Mouse (Mus musculus): ENCODE results near the gene Srp54b.
A peak's percentile ranks its signal among the peaks of the same experiment; 100 is the strongest.
"Not testable (repeated sequence)": the region's sequence is repeated elsewhere in the genome, so short reads cannot be mapped to it uniquely, and the experiment has no call there.

The Srp54b gene

DNA sequence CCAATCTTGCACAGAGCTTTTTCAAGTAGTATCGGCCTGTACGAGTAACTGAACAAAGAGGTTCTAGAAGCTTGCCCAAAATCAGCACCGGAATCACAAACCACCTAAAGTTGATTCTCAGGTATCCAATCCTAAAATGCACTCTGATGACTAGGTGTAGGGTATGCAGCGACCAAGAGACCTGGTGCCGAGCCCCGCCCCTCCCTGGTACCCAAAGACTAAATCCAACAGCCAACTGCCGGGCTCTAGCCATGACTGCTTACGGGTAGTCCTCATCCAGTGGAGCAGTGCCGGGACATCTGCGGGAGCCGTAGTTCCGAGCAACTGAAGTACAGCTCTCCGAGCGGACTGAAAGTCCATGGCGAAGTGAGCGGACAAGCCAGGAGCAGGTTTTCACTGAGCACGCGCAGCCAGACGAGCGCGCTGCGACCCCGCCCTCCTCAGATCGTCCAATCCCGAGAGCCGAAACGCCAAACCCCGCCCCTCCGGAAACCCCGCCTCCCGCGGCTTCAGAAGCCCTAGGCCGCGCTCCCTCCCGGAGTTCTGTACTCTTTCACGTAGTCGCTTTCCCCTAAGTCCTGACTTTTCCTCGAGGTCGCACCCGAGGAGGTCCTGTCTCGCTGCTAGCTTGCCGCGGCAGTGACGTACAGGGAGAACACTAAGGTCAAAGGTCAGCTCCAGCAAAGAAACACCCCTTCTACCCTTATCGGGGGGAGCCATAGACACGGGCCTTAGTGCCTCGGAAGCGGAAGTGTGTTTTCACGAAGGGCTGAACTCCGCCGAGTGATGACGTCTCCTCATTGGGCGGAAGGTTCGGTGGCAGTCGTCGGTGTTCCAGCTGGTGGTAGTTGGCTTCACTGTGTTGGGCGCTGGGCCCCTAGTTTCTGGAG lies at the start of gene Srp54b:
Gene Srp54b (plus strand): TSS at position 546 of the 890 bp plus-strand sequence.
- DNase-seq: not testable (repeated sequence)

DNA sequence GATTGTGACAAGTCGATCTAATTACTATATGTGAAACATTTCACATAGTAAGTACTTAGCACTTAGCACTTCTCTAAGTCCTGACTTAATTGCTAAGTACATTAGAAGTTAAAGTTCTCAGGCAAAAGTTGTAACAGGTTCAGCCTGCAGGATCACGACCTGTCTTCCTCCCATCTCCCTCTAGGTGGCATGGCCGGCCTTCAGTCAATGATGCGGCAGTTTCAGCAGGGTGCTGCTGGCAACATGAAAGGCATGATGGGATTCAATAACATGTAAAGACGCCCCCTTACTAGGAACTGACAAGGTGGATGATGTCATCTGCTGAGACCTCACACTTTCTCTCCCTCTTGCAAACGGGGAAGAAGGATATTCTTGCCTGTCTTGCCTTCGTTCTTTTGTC lies 42.3 kb upstream of the Srp54b start:
- not testable (repeated sequence) for DNase-seq

DNA sequence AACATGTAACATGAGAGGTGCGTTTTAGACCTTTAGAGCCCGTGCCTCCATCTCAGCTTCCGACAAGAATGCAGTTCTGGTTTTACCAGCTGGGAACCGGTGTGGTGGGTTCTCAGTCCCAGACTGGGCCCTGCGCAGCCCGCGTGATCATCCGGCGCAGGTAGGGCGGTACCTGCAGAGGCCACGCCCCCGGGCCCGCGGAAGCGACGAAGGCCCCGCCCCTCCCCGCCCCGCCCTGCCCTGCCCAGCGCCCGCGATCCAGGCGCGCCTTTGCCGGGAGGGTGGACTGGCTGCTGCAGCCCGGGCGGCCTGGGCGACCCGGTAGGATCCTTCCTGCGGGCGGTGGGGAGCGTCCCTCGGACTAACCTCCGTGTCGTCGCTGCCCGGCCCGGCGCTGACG lies 30.7 kb upstream of the Srp54b start, which contains the start of gene Fam177a:
Gene Fam177a (plus strand): TSS at position 228 of the 400 bp plus-strand sequence.
- DNase-seq: not testable (repeated sequence)

DNA sequence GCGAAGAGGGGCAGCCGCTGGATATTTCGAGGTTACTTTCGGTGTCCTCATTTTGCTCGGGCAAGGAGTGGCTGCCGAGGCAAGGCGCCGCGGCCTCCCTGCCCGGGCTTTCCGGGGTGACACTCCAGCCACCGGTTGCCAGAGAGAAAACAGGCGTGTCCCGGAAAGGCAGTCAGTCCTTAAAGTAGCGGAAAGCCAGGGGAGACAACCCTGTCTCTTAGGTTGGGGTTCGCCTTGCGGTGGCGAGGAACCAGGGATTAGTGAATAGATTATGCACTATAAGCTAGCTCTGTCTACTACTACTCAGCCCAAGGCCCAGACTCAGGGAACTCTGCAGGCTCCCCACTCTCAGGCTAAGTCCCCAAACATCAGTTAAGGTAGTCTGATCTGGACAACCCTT lies 30.2 kb upstream of the Srp54b start:
- DNase-seq: not testable (repeated sequence)

GRCm38 (mm10) chr12:55135540-55135939 lies 19.4 kb upstream of the Srp54b start:
- not testable (repeated sequence) for DNase-seq

DNA sequence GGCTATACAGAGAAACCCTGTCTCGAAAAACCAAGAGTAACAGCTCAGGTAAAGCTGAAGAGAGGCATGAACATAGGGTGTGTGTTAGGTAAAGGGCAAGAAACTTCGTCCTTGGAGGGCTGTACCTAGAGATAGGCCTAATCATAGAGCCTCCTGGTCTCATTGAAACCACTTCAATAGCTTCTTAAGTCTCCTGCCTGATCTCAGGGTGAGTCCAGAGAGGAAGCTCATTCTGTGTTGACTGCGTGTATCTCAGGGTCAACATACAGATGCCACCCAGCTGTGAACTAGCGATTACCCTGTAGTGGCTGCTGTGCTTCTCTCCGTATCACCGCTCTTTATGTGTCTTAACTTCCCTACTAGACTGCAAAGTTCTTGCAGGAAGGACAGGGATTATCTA lies 17.0 kb upstream of the Srp54b start:
- DNase-seq: not testable (repeated sequence)

- DNase-seq: not testable (repeated sequence)
These were observed 512 bp downstream of the Srp54b start for GRCm38 (mm10) chr12:55155449-55155783.

DNA sequence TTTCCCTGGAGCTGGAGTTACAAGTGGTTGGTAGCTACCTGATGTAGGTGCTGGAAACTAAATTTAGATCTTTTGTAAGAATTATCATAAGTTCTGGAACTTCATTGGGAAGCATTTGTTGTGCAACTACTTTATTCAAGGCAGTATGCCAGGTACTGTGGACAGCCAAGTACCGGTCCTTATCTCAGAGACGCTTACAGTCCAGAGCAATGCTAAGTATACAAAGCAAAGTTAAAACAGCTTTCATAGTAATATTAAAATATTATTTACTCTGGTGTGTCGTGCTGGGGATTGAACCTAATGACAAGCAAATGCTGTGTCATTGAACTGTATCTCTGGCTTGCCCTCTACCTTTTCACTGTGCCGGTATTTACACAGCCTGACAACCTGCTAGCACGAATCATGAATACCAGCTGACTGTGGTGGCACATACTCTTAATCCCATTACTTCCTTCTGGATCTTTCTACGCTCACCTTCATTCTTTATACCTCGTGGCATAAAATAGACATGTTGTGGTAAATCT lies 12.2 kb downstream of the Srp54b start:
- DNase-seq: not testable (repeated sequence)

GRCm38 (mm10) chr12:55187686-55188085 lies 32.8 kb downstream of the Srp54b start:
- not testable (repeated sequence) for DNase-seq

DNA sequence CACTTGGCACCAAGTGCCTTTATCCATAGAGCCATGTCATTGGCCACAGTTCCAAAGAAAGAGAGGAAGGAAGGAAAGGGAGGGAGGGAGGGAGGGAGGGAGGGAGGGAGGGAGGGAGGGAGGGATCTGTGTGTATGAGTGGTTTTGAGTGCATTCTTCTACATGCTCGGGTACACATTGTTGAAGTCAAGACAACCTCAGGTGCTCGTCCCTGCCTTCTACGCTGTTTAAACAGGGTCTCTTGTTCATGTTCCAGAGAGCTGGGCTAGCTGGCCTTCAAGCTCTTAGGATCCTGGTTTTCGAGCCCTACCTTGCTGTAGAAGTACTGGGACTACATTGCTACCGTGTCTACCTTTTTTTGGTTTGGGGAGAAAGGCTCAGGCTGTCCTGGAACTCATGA lies 34.2 kb downstream of the Srp54b start:
- not testable (repeated sequence) for DNase-seq

DNA sequence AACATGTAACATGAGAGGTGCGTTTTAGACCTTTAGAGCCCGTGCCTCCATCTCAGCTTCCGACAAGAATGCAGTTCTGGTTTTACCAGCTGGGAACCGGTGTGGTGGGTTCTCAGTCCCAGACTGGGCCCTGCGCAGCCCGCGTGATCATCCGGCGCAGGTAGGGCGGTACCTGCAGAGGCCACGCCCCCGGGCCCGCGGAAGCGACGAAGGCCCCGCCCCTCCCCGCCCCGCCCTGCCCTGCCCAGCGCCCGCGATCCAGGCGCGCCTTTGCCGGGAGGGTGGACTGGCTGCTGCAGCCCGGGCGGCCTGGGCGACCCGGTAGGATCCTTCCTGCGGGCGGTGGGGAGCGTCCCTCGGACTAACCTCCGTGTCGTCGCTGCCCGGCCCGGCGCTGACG lies 44.4 kb downstream of the Srp54b start, which contains the start of gene 1700047I17Rik2:
Gene 1700047I17Rik2 (plus strand): TSS at position 287 of the 400 bp plus-strand sequence.
- DNase-seq: not testable (repeated sequence)

GRCm38 (mm10) chr12:55199799-55200198 lies 44.9 kb downstream of the Srp54b start:
- not testable (repeated sequence) for DNase-seq

DNA sequence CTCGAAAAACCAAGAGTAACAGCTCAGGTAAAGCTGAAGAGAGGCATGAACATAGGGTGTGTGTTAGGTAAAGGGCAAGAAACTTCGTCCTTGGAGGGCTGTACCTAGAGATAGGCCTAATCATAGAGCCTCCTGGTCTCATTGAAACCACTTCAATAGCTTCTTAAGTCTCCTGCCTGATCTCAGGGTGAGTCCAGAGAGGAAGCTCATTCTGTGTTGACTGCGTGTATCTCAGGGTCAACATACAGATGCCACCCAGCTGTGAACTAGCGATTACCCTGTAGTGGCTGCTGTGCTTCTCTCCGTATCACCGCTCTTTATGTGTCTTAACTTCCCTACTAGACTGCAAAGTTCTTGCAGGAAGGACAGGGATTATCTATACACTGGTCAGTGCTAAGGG lies 58.0 kb downstream of the Srp54b start:
- not testable (repeated sequence) for DNase-seq

GRCm38 (mm10) chr12:55229626-55230519 lies 75.0 kb downstream of the Srp54b start, which contains the start of gene Srp54c:
Gene Srp54c (plus strand): TSS chr12:55230168.
- not testable (repeated sequence) for DNase-seq

DNA sequence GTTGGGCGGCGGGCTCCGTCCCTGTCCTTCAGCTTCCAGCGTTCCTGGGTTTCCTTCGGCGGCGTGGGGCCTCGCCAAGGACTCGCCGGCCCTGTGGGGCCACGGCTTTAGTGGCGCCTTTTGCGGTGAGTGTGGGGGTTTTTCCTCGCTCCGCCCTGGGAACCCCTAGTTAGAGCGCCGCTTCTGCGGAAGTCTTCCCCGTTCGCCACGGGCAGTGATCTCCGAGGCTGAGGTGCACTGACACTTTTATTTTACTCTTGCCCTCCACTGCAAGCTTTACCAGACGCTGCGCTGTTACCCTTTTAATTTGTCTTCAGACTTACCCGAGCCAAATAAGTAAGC lies 75.6 kb downstream of the Srp54b start:
- DNase-seq: peak; percentile 11 to 36
